Mouse (Mus musculus): ENCODE measurements around the gene Rin3. TPM values are rescaled to one million over a fixed set of nuclear protein-coding genes. Genes with fewer than 3 reads are reported as not detected.

Rin3 gene
- total RNA-seq (2014; rRNA removed) = 1.3 and 3.3 TPM in 2 replicates
- 1.5 and 1.9 TPM in 2 replicates for polyA plus RNA-seq (2015; fragmentation: Nextera tagmentation; extraction: Ambion mirVana)

GRCm38 (mm10) chr12:102282763-102283482 lies at the start of gene Rin3:
Gene Rin3 (plus strand): TSS chr12:102283048.
- Histone ChIP-seq H3K4me2 (ENCODE audit: low read depth) (peak within 1 kb of the TSS; percentile 98), H3K9ac (peak within 1 kb of the TSS; percentile 52), H3K27me3 (ENCODE audit: insufficient read depth, low read length) (no peaks in the 10 kb centered on the region), H3K9me3 (ENCODE audit: low read length) (no peaks in the 10 kb centered on the region), H3K4me3 (ENCODE audit: low read depth, low read length) (peak within 1 kb of the TSS; percentile 47), H3K27ac (ENCODE audit: low read depth, low read length) (0 out of 2 replicates have a peak within 1 kb of the TSS, but pooled peaks have one; percentile 15), H3K36me3 (ENCODE audit: insufficient read depth) (no peaks in the 10 kb centered on the region), H3K4me1 (ENCODE audit: insufficient read depth) (no peaks in the 10 kb centered on the region)
- under 1% methylated on average over 63 of the region's 75 CpGs for whole genome bisulfite sequencing
- no peak for DNase-seq
- ATAC-seq = peak; percentile 70
- peak; percentile 23; the same call in 1 of the 2 replicates for TF ChIP-seq CTCF (IDR thresholded peaks at IDR 0.05; ENCODE audit: low read depth)

DNA sequence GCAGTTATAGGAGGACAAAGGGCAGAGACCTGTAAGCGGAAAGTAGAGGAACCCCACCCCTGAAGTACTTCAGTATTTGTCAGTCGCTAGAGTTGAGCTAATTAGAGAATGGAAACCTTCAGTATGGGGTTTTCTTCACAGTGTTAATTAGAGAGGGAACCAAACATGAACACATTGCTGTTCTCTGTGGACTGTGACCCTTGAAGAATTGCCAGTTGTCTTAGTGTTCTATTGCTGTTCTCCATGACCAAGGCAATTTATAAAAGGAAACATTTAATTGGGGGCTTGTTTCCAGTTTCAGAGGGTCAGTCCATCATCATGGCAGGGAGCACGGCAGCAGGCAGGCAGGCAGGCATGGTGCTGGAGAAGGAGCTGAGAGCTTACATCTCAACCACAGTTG lies 47.3 kb upstream of the Rin3 start:
- TF ChIP-seq CTCF (IDR thresholded peaks at IDR 0.05; ENCODE audit: low read depth) = no peak
- ATAC-seq = no peak
- Histone ChIP-seq H3K4me1 (ENCODE audit: insufficient read depth) (no peaks in the 10 kb centered on the region), H3K9ac (no peak overlapping the region), H3K36me3 (ENCODE audit: insufficient read depth) (no peaks in the 10 kb centered on the region), H3K27ac (ENCODE audit: low read depth, low read length) (no peak overlapping the region), H3K4me3 (ENCODE audit: low read depth, low read length) (no peak overlapping the region), H3K27me3 (ENCODE audit: insufficient read depth, low read length) (no peaks in the 10 kb centered on the region), H3K4me2 (ENCODE audit: low read depth) (no peak overlapping the region), H3K9me3 (ENCODE audit: low read length) (no peaks in the 10 kb centered on the region)
- no peak for DNase-seq
- 40% methylated on average over 3 of the region's 3 CpGs for WGBS

DNA sequence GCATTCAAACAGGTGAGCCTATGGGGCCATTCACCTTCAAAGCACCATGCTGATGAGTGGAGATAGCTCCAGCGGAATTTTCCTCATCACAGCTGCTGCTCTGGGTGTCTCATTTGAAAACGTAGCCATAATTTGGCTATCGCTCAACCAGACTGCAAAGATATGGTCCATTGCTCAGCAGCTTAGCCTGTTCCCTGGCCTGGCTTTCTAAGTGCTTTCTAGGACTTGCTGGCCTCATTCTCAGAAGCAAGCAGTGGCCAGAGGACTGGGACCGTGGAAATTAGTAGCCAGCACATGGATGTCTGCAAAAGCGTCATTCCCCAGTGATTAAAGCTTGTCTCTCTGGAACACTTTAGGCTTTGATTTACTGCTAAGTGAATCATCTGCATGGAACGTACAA lies 46.5 kb upstream of the Rin3 start:
- Histone ChIP-seq H3K4me1 (ENCODE audit: insufficient read depth) (no peaks in the 10 kb centered on the region), H3K9me3 (ENCODE audit: low read length) (no peaks in the 10 kb centered on the region), H3K4me3 (ENCODE audit: low read depth, low read length) (no peak overlapping the region), H3K27ac (ENCODE audit: low read depth, low read length) (no peak overlapping the region), H3K36me3 (ENCODE audit: insufficient read depth) (no peaks in the 10 kb centered on the region), H3K4me2 (ENCODE audit: low read depth) (no peak overlapping the region), H3K9ac (no peak overlapping the region), H3K27me3 (ENCODE audit: insufficient read depth, low read length) (no peaks in the 10 kb centered on the region)
- ATAC-seq (no peak), DNase-seq (no peak)
- WGBS = 87% methylated on average over 6 of the region's 6 CpGs
- TF ChIP-seq CTCF (IDR thresholded peaks at IDR 0.05; ENCODE audit: low read depth) = no peak

- peak; percentile 81 for ATAC-seq
- no peak for DNase-seq
These were observed 40.6 kb upstream of the Rin3 start for GRCm38 (mm10) chr12:102242076-102242722.

GRCm38 (mm10) chr12:102243915-102244314 lies 38.9 kb upstream of the Rin3 start:
- no peaks in the 10 kb centered on the region for H3K4me1 ChIP-seq (ENCODE audit: insufficient read depth)
- no peak overlapping the region for H3K4me2 ChIP-seq (ENCODE audit: low read depth)
- DNase-seq (no peak), ATAC-seq (no peak)
- TF ChIP-seq CTCF (IDR thresholded peaks at IDR 0.05; ENCODE audit: low read depth) = no peak
- H3K27ac ChIP-seq (ENCODE audit: low read depth, low read length) = no peak overlapping the region
- WGBS = 80% methylated on average over 1 of the region's 1 CpGs
- no peak overlapping the region for H3K4me3 ChIP-seq (ENCODE audit: low read depth, low read length)
- no peaks in the 10 kb centered on the region for H3K27me3 ChIP-seq (ENCODE audit: insufficient read depth, low read length)
- H3K9me3 ChIP-seq (ENCODE audit: low read length) = no peaks in the 10 kb centered on the region
- no peak overlapping the region for H3K9ac ChIP-seq
- no peaks in the 10 kb centered on the region for H3K36me3 ChIP-seq (ENCODE audit: insufficient read depth)

More at GRCm38 (mm10) chr12:102242076-102242722, 40.6 kb upstream of the Rin3 start:
- no peak overlapping the region for H3K4me2 ChIP-seq (ENCODE audit: low read depth)
- no peaks in the 10 kb centered on the region for H3K4me1 ChIP-seq (ENCODE audit: insufficient read depth)
- no peak overlapping the region for H3K4me3 ChIP-seq (ENCODE audit: low read depth, low read length)
- H3K9me3 ChIP-seq (ENCODE audit: low read length) = no peaks in the 10 kb centered on the region
- TF ChIP-seq CTCF (IDR thresholded peaks at IDR 0.05; ENCODE audit: low read depth) = no peak
- WGBS = 48% methylated on average over 6 of the region's 6 CpGs
- no peaks in the 10 kb centered on the region for H3K27me3 ChIP-seq (ENCODE audit: insufficient read depth, low read length)
- H3K36me3 ChIP-seq (ENCODE audit: insufficient read depth) = no peaks in the 10 kb centered on the region
- H3K9ac ChIP-seq = no peak overlapping the region
- no peak overlapping the region for H3K27ac ChIP-seq (ENCODE audit: low read depth, low read length)

DNA sequence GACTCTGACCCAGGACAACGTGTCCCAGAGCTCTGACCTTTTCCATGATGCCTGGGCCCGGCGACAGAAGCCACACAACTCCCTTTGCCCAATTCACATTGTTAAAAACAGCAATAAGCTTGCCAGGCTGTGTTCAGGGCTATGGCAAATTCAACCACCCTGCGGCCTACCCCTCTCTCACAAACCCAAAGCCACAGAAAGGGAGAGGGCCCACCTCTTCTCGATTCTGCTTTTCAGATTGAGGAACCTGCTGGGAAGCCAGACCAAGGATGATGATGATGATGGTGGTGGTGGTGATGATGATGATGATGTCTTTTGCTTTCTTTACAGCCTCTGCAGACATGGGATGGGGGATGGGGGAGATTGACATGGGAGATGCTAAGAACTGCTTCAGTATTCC lies 36.6 kb upstream of the Rin3 start:
- ATAC-seq = no peak
- 97% methylated on average over 5 of the region's 5 CpGs for WGBS

DNA sequence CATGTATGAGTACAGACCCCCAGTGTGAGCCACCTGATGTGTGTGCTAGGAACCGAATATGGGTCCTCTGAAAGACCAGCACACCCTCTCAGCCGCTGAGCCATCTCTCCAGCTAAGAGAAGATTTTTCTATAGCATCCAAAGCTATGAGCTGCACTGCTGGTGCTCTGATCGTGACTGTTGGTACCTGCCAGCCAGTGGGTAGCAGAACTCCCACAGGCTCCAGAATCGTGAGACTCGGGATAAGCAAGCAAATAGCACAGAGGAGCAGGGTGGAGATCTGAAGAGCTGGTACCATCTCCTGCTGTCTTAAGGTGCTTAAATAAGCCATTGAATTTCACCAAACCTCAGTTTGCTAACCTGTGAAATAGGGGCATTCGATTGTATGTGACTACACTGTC lies 34.7 kb upstream of the Rin3 start:
- Histone ChIP-seq H3K4me1 (ENCODE audit: insufficient read depth) (no peaks in the 10 kb centered on the region), H3K27me3 (ENCODE audit: insufficient read depth, low read length) (no peaks in the 10 kb centered on the region), H3K4me2 (ENCODE audit: low read depth) (no peak overlapping the region), H3K36me3 (ENCODE audit: insufficient read depth) (no peaks in the 10 kb centered on the region), H3K9me3 (ENCODE audit: low read length) (no peaks in the 10 kb centered on the region), H3K9ac (no peak overlapping the region), H3K4me3 (ENCODE audit: low read depth, low read length) (no peak overlapping the region), H3K27ac (ENCODE audit: low read depth, low read length) (no peak overlapping the region)
- ATAC-seq (no peak), DNase-seq (no peak)
- WGBS = 93% methylated on average over 6 of the region's 6 CpGs
- no peak for TF ChIP-seq CTCF (IDR thresholded peaks at IDR 0.05; ENCODE audit: low read depth)

More for the DNA sequence above, 36.6 kb upstream of the Rin3 start:
- no peaks in the 10 kb centered on the region for H3K27me3 ChIP-seq (ENCODE audit: insufficient read depth, low read length)
- no peak for TF ChIP-seq CTCF (IDR thresholded peaks at IDR 0.05; ENCODE audit: low read depth)
- no peaks in the 10 kb centered on the region for H3K9me3 ChIP-seq (ENCODE audit: low read length)
- no peak overlapping the region for H3K27ac ChIP-seq (ENCODE audit: low read depth, low read length)
- H3K9ac ChIP-seq = no peak overlapping the region
- H3K36me3 ChIP-seq (ENCODE audit: insufficient read depth) = no peaks in the 10 kb centered on the region
- H3K4me3 ChIP-seq (ENCODE audit: low read depth, low read length) = no peak overlapping the region
- H3K4me1 ChIP-seq (ENCODE audit: insufficient read depth) = no peaks in the 10 kb centered on the region
- no peak overlapping the region for H3K4me2 ChIP-seq (ENCODE audit: low read depth)
- no peak for DNase-seq

All from forebrain, postnatal 0 days (tissue).